Mouse (Mus musculus) adrenal gland, postnatal 25 days (tissue): ENCODE results near the gene Klhdc8a. TPM values are rescaled to one million over a fixed set of nuclear protein-coding genes. Genes with fewer than 3 reads are reported as not detected.
"Not testable (repeated sequence)": the region's sequence is repeated elsewhere in the genome, so short reads cannot be mapped to it uniquely, and the experiment has no call there.

Experiments used
- DNase-seq: peaks from one replicate; pipeline ENCODE4 v3.0.0; 2021; ENCODE audit warnings: mixed read lengths
- total RNA-seq: library from RNA; stranded (reverse); gene quantifications from 2 replicates; pipeline ENCODE4 v1.2.3, GENCODE M21; 2021

Gene Klhdc8a
- total RNA-seq, 1 experiment from 2014 or later = 153 TPM

- no peak for DNase-seq
Observed at GRCm38 (mm10) chr1:132345514-132345913, 47.1 kb downstream of the Klhdc8a start.

GRCm38 (mm10) chr1:132346134-132346851 lies 47.9 kb downstream of the Klhdc8a start:
- peak; percentile 16 for DNase-seq

- DNase-seq = no peak
Observed at GRCm38 (mm10) chr1:132346951-132347350, 48.5 kb downstream of the Klhdc8a start.

- DNase-seq = no peak
Observed at GRCm38 (mm10) chr1:132348401-132348800, 50.0 kb downstream of the Klhdc8a start.

- not testable (repeated sequence) for DNase-seq
Observed at GRCm38 (mm10) chr1:132349049-132349448, 50.6 kb downstream of the Klhdc8a start.

GRCm38 (mm10) chr1:132349601-132350000 lies 51.2 kb downstream of the Klhdc8a start:
- not testable (repeated sequence) for DNase-seq

GRCm38 (mm10) chr1:132351058-132351457 lies 52.6 kb downstream of the Klhdc8a start:
- DNase-seq = no peak

- DNase-seq = no peak
Observed at GRCm38 (mm10) chr1:132353389-132353788, 55.0 kb downstream of the Klhdc8a start.

- DNase-seq = no peak
Observed at GRCm38 (mm10) chr1:132354234-132354633, 55.8 kb downstream of the Klhdc8a start.

GRCm38 (mm10) chr1:132355162-132355601 lies 56.8 kb downstream of the Klhdc8a start:
- no peak for DNase-seq

GRCm38 (mm10) chr1:132355841-132356242 lies 57.4 kb downstream of the Klhdc8a start:
- peak; percentile 81 for DNase-seq

- DNase-seq = no peak
Observed at GRCm38 (mm10) chr1:132356841-132357240, 58.4 kb downstream of the Klhdc8a start.

Other genes starting within 250 kb of the Klhdc8a start
- 29.5 and 29.9 TPM in 2 replicates for gene Mfsd4a, start 230.6 kb upstream of the Klhdc8a start, total RNA-seq
- gene Cdk18, start 158.9 kb upstream of the Klhdc8a start, total RNA-seq = 16.5 and 18.0 TPM in 2 replicates
- gene Lemd1, start 107.2 kb upstream of the Klhdc8a start, total RNA-seq = not detected in 2 replicates
- gene AC124108.1, start 107.2 kb upstream of the Klhdc8a start, total RNA-seq = not detected in 2 replicates
- not detected in 2 replicates for gene Gm10188, start 68.9 kb upstream of the Klhdc8a start, total RNA-seq
- 2.4 and 4.8 TPM in 2 replicates for gene Nuak2, start 17.5 kb downstream of the Klhdc8a start, total RNA-seq
- gene Tmcc2, start 92.7 kb downstream of the Klhdc8a start, total RNA-seq = 8.4 and 8.6 TPM in 2 replicates
- gene Dstyk, start 118.9 kb downstream of the Klhdc8a start, total RNA-seq = 20.7 and 26.8 TPM in 2 replicates
- 36.5 and 42.1 TPM in 2 replicates for gene Rbbp5, start 178.7 kb downstream of the Klhdc8a start, total RNA-seq
- 3.9 and 5.3 TPM in 2 replicates for gene Tmem81, start 207.6 kb downstream of the Klhdc8a start, total RNA-seq
- gene Cntn2, start 244.6 kb downstream of the Klhdc8a start, total RNA-seq = not detected in 2 replicates